Mouse (Mus musculus): ENCODE results near the gene Gtf3a. TPM values are rescaled to one million over a fixed set of nuclear protein-coding genes. Genes with fewer than 3 reads are reported as not detected.
"Not testable (repeated sequence)": the region's sequence is repeated elsewhere in the genome, so short reads cannot be mapped to it uniquely, and the experiment has no call there.

Gene Gtf3a
- total RNA-seq, 2 experiments from 2014 or later: 67.9 to 93.2 TPM

DNA sequence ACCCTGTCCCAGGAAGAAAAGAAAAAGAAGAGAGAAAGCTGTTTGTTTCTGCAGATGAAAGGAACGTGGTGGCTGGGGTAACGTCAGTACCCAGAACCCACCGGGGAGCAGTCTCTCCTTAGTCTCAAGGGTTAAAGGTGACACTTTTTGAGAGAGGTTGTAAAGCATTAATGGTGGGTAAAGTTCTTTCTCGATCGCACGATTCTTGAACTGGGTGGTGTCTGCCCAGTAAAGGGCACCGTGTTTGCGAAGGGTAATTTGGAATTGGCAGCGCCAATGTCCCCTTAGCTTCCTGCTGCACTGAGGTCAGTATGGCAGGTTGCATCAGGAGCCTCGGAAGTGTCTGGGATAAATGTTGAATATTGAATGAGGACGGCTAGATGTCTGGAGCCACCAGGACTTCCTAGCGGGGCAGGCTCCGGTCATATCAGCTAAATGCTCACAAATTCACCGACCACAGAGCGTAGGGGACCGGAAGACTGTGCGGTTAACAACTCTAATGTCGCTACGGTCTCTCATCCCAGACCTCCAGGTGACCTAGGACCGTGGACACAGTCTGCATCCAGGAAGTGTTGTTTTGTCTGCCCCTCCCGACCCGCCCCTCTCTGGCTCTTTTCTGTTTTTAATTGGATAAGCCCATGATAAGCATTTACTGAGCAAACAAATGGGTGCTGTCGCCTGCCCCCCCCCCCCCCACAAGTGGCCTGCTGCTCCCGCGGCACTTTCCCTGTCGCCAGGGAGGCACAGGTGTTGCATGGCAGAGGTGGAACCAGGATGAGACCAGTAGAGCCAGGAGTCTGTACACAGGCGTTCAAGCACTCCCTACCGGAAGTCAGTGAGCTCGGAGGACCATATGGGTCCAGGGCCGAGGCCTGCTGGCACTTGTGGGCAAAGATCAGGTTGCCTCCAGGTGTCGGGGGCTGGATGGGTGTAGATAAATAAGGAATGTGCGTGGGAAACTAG, 10.6 kb upstream of the Gtf3a start:
- no peak for ATAC-seq (ENCODE audit: poor library complexity, severe bottlenecking)

- ATAC-seq (ENCODE audit: poor library complexity, severe bottlenecking): no peak
Measured at GRCm38 (mm10) chr5:146939109-146939796, 9.2 kb upstream of the Gtf3a start.

- peak; percentile 73 for ATAC-seq (ENCODE audit: poor library complexity, severe bottlenecking)
Measured at GRCm38 (mm10) chr5:146940219-146940618, 8.2 kb upstream of the Gtf3a start.

DNA sequence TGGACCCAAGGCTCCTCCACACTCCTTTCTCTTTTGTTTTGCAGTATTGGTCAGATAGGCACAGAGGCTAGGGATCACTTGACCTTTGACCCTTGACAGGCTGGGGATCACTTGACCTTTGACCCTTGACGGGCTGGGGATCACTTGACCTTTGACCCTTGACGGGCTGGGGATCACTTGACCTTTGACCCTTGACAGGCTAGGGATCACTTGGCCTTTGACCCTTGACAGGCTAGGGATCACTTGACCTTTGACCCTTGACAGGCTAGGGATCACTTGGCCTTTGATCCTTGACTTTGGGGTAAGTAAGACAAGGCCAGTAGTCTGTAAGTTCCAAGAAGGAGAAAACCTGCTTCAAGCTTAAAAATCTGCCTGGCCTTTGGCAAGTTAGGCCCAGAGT, 6.5 kb upstream of the Gtf3a start:
- not testable (repeated sequence) for ATAC-seq (ENCODE audit: poor library complexity, severe bottlenecking)

GRCm38 (mm10) chr5:146942965-146943364, 5.5 kb upstream of the Gtf3a start:
- no peak for ATAC-seq (ENCODE audit: poor library complexity, severe bottlenecking)

DNA sequence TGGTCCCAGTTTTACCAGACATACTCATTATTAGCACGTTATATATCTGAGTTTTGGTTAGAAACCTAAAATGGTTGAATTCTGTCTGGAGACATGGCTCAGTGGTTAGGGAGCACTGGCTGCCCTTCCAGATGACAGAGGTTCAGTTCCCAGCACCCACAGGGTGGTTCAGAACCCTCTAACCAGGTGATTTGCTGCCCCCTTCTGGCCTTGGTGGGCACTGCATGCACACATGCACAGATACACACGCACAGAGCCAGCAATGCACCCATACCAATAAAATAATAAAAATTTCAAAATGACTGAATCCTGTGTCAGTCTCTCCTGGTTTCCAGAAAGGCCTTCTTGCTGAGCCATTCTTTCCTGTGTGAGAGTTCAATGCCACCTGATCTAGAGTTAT, 3.9 kb upstream of the Gtf3a start:
- ATAC-seq (ENCODE audit: poor library complexity, severe bottlenecking): no peak

DNA sequence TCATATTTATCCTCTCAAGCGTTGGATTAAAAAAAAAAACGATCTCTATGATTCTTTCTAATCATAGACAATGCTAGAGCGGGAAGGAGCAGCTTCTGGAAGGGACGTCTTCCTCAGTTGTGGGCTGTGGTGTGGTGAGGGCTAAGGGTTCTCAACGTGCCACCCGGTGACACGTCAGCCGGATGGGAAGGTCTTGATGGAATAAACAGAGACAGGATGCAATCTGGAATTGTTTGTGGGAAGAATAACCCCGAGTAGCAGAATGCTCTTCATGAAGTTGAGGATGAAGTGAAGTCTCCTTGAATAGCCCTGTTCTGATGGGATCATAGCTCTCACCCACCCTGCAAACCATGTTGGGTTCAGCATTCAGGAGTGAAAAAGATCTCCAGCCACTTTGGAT, 1.8 kb upstream of the Gtf3a start:
- no peak for ATAC-seq (ENCODE audit: poor library complexity, severe bottlenecking)

GRCm38 (mm10) chr5:146947497-146947896, 960 bp upstream of the Gtf3a start:
- ATAC-seq (ENCODE audit: poor library complexity, severe bottlenecking): peak; percentile 63

DNA sequence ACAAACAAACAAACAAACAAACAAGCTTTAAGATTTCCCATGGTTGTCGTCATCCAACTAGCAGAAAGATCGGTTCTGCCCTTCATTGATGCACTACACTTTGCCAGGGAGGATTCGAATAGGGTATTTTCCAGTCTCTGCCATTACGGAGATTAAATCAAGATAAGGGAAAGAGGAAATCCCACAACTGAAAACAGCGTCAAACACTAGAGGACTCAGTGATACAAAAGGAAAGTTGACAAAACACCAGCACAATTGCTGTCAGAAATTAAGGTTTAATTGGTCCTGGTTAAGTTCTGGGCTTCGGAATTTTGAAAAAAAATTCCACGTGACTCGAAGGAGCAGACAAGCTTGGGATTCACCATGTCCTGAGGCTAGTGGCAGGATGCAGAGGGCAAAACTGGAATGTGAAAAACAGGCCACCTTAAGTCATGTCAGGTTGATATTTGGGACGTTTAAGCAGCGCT, 383 bp upstream of the Gtf3a start:
- ATAC-seq (ENCODE audit: poor library complexity, severe bottlenecking): peak; percentile 14

- ATAC-seq (ENCODE audit: poor library complexity, severe bottlenecking): no peak
Measured at GRCm38 (mm10) chr5:146954576-146954975, 6.1 kb downstream of the Gtf3a start.

GRCm38 (mm10) chr5:146955651-146956050, 7.2 kb downstream of the Gtf3a start:
- no peak for ATAC-seq (ENCODE audit: poor library complexity, severe bottlenecking)

- no peak for ATAC-seq (ENCODE audit: poor library complexity, severe bottlenecking)
Measured at GRCm38 (mm10) chr5:146956678-146957077, 8.2 kb downstream of the Gtf3a start.

DNA sequence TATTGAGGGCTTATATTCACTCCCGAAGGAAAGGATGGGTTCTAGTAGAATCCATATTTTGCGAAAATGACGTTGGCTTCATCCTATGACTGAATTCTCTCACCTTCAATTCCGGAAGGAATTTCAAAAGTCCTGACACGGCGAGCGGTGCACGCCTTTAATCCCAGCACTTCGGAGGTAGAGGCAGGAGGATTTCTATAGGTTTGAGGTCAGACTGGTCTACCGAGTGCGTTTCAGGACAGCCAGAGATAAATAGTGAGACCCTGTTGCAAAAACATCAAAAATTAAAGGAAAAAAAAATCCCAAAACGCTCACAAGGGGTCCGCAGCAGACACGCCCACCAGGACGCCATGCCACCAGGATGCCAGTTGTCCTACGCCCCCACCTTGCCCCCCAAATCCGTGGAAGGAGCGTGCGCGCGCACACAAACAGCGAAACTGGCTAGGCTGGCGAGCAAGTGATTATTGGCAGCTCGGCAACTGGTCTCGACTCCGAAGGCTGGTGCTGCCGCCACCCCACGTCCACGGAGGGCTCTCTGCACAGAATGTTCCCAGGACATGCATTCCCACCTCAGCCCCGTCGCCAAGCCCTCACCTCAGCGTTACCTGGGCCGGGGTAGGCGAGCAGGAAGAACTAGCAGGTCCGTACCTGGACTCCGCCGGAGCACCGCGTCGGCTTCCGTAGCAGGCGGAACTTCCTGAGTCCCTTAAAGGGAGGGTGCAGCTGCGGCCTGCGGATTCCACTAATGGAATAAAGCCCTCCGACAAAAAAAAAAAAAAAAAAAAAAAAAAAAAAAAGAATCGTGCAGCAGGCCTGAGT, 14.9 kb downstream of the Gtf3a start, which contains the start of gene Mtif3:
TSS of gene Mtif3 (minus strand) at position 683 of the 819 bp plus-strand sequence.
- ATAC-seq (ENCODE audit: poor library complexity, severe bottlenecking): peak; percentile 98

DNA sequence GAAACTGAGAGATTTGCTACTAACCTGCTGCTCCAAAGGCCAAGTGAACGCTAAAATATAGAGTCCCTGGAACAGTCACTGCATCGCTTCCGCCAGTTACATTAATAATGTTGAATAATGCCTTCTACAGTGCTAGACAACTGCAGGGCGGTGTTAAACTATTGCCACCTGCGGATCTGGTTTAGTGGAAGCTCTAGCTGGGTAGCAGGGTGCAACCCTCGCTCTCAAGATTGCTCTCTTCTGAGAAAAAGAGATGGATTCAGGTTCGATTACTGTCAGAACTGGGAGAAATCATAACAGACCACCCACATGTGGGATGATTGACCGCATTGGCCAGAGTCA, 15.5 kb downstream of the Gtf3a start:
- ATAC-seq (ENCODE audit: poor library complexity, severe bottlenecking): peak; percentile 11

- no peak for ATAC-seq (ENCODE audit: poor library complexity, severe bottlenecking)
Measured at GRCm38 (mm10) chr5:146968695-146969393, 20.4 kb downstream of the Gtf3a start.

GRCm38 (mm10) chr5:146971776-146972561, 23.5 kb downstream of the Gtf3a start:
- no peak for ATAC-seq (ENCODE audit: poor library complexity, severe bottlenecking)

DNA sequence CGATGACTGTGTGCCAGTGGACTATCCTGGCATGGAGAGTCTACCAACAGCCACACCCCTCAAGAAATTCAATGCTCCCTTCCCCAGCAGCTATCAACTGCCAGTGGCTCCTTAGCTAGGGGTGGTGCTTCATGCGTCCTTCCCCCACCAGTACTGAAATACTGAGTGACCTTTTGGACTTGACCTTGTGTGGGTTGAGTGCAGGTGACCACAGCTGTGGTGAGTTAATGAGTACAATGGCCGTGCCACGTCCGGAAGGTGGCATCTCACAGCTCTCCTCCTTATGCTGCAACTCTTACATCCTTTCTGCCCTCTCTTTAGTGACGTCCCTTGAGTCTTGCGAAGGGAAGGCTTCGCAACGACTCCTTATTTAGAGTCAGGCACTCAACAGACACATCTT, 24.9 kb downstream of the Gtf3a start:
- peak; percentile 82 for ATAC-seq (ENCODE audit: poor library complexity, severe bottlenecking)

DNA sequence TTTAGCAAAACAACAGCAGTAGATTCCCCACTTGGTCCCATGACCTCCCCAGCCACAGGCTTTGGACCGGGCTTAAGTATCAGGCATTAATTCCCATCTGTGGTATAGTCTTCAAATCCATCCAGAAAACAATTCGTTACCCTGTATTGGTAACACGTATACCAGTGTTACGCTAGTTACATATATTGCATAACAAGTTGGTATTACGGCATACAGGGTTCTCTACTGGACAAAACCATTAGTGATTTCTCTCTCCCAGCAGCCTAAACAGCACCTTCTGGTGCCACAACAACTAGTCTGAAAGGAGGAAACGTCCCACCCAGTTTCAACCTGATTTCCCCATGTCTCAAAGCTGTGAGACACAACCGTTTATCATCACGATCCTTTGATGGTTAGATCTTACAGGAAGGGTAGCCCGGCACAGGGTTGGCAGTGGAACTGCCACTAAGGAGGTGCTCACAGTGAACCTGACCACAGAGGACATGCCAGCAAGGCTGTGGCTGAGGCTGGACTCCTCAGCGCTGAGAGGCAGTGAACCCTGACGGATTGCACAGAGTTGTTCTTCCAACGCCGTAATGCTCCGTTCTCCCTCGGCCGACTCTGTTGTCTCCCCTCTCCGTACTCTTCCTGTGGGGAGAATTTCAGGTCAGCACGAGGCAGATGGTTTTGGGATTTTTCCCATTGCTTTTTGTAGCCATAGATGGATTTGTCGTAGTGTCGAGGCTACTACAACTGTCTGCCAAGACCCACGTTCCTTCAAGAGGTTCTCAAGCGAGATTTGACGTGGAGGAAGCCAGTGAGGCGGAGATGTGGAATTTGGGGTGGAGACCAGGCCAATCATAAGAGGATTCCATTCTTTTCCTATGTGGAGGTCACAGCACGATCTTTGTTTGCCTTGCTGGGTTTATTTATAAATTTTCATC, 25.7 kb downstream of the Gtf3a start:
- peak; percentile 77 for ATAC-seq (ENCODE audit: poor library complexity, severe bottlenecking)

GRCm38 (mm10) chr5:146974781-146975123, 26.3 kb downstream of the Gtf3a start:
- no peak for ATAC-seq (ENCODE audit: poor library complexity, severe bottlenecking)
